Mouse (Mus musculus): ENCODE measurements around the gene March9. TPM values are rescaled to one million over a fixed set of nuclear protein-coding genes. Genes with fewer than 3 reads are reported as not detected.

The March9 gene
- total and polyA plus RNA-seq, 3 experiments = 2.1 to 5.2 TPM; not detected in 1

DNA sequence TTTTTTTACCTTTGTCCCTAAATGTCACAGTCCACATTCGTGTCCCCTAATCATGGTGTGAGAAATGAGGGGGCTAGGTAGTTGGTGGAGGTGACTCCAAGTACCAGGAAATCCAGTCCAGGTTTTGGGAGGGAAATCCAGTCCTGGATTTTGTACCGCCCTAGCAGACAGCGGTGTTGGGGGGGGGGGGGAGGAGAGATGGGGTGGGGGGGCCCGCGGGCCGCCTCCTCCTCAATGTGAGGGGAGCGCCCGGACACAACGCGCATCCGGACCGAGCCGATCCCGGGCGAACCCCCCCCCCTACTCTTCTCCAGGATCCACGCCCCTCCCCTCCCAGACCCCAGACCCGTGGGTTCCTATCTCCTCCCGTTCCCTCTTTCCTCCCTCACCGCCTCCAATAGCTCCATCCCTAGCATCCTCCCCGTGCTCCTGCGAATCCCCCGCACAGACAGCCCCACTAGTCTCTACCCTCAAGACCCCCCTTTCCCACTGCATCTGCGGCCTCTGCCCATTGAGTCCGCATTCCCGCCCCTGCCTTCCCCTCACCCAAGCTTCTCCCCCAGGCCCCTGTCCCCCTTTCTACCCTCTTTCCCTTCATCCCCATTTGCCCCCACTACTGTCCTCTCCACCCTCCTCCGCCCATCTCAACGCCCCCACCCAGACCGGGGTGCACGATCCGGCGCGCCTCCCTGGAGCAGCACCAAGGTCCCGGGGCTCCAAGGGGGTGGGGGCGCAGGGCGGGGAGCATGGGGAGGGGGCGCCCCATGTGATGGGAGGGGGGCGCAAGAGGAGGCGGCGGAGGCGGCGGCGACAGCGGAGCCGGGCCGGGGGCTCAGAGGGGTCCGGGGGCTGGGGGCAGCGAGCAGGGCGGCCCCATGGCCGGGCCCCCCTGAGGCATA lies 18.9 kb upstream of the March9 start:
- no peaks in the 10 kb centered on the region for H3K4me1 ChIP-seq (ENCODE audit: control insufficient read depth in 1 of 2, insufficient read depth in 2 of 2, low read length in 2 of 2)
- H3K9me3 ChIP-seq (replicated peaks; ENCODE audit: insufficient read depth, low read length) = no peaks in the 10 kb centered on the region
- no peak overlapping the region for H3K4me3 ChIP-seq (ENCODE audit: control insufficient read depth in 1 of 2, insufficient read depth in 1 of 2, low read depth in 2 of 2, low read length in 2 of 2)
- no peaks in the 10 kb centered on the region for H3K79me2 ChIP-seq (ENCODE audit: control insufficient read depth, insufficient read depth, low read length, poor library complexity)
- no peaks in the 10 kb centered on the region for H3K27me3 ChIP-seq (ENCODE audit: control insufficient read depth in 1 of 2, insufficient read depth in 2 of 2, low read length in 2 of 2)
- no peak overlapping the region for H3K9ac ChIP-seq (ENCODE audit: control insufficient read depth, low read depth, low read length, poor library complexity, severe bottlenecking)
- DNase-seq (ENCODE audit: low read depth, low spot score) = no peak
- no peaks in the 10 kb centered on the region for H3K36me3 ChIP-seq (ENCODE audit: control insufficient read depth in 1 of 2, insufficient read depth in 2 of 2, low read length in 2 of 2)
- no peak overlapping the region for H3K27ac ChIP-seq (ENCODE audit: control insufficient read depth, low read depth, low read length)
- no peak for TF ChIP-seq SIN3A (IDR thresholded peaks at IDR 0.05; ENCODE audit: low read length)
- no peak for TF ChIP-seq NELFE (IDR thresholded peaks at IDR 0.05; ENCODE audit: low read depth, low read length)
- TF ChIP-seq TAL1 (IDR thresholded peaks at IDR 0.05; ENCODE audit: low read length) = no peak

GRCm38 (mm10) chr10:127078001-127078676 lies 18.2 kb upstream of the March9 start:
- H3K4me3 ChIP-seq (ENCODE audit: control insufficient read depth in 1 of 2, insufficient read depth in 1 of 2, low read depth in 2 of 2, low read length in 2 of 2) = no peak overlapping the region
- no peaks in the 10 kb centered on the region for H3K4me1 ChIP-seq (ENCODE audit: control insufficient read depth in 1 of 2, insufficient read depth in 2 of 2, low read length in 2 of 2)
- H3K27me3 ChIP-seq (ENCODE audit: control insufficient read depth in 1 of 2, insufficient read depth in 2 of 2, low read length in 2 of 2) = no peaks in the 10 kb centered on the region
- H3K27ac ChIP-seq (ENCODE audit: control insufficient read depth, low read depth, low read length) = no peak overlapping the region
- H3K79me2 ChIP-seq (ENCODE audit: control insufficient read depth, insufficient read depth, low read length, poor library complexity) = no peaks in the 10 kb centered on the region
- no peak for DNase-seq (ENCODE audit: low read depth, low spot score)
- no peak overlapping the region for H3K9ac ChIP-seq (ENCODE audit: control insufficient read depth, low read depth, low read length, poor library complexity, severe bottlenecking)
- no peaks in the 10 kb centered on the region for H3K36me3 ChIP-seq (ENCODE audit: control insufficient read depth in 1 of 2, insufficient read depth in 2 of 2, low read length in 2 of 2)
- no peaks in the 10 kb centered on the region for H3K9me3 ChIP-seq (replicated peaks; ENCODE audit: insufficient read depth, low read length)
- TF ChIP-seq KAT2A (conservative IDR thresholded peaks at IDR 0.05; ENCODE audit: low read depth, low read length) (no peak), HCFC1 (IDR thresholded peaks at IDR 0.05; ENCODE audit: low read depth, low read length) (no peak), MEF2A (IDR thresholded peaks at IDR 0.05; ENCODE audit: extremely low read depth, insufficient replicate concordance, low read depth, low read length, poor library complexity, severe bottlenecking) (no peak), MAX (IDR thresholded peaks at IDR 0.05; ENCODE audit: low read length) (no peak), MYC (IDR thresholded peaks at IDR 0.05; ENCODE audit: low read depth, low read length) (no peak), TBP (IDR thresholded peaks at IDR 0.05; ENCODE audit: low read depth, low read length) (no peak)

GRCm38 (mm10) chr10:127077515-127077914 lies 17.5 kb upstream of the March9 start:
- H3K36me3 ChIP-seq (ENCODE audit: control insufficient read depth in 1 of 2, insufficient read depth in 2 of 2, low read length in 2 of 2) = no peaks in the 10 kb centered on the region
- no peaks in the 10 kb centered on the region for H3K4me1 ChIP-seq (ENCODE audit: control insufficient read depth in 1 of 2, insufficient read depth in 2 of 2, low read length in 2 of 2)
- H3K4me3 ChIP-seq (ENCODE audit: control insufficient read depth in 1 of 2, insufficient read depth in 1 of 2, low read depth in 2 of 2, low read length in 2 of 2) = no peak overlapping the region
- H3K27ac ChIP-seq (ENCODE audit: control insufficient read depth, low read depth, low read length) = no peak overlapping the region
- no peak overlapping the region for H3K9ac ChIP-seq (ENCODE audit: control insufficient read depth, low read depth, low read length, poor library complexity, severe bottlenecking)
- no peak for DNase-seq (ENCODE audit: low read depth, low spot score)
- H3K9me3 ChIP-seq (replicated peaks; ENCODE audit: insufficient read depth, low read length) = no peaks in the 10 kb centered on the region
- TF ChIP-seq RCOR1 (IDR thresholded peaks at IDR 0.05; ENCODE audit: low read depth, low read length) = no peak
- TF ChIP-seq CHD1 (IDR thresholded peaks at IDR 0.05; ENCODE audit: low read depth, low read length) = no peak
- no peak for TF ChIP-seq TCF12 (IDR thresholded peaks at IDR 0.05; ENCODE audit: low read depth, low read length)
- TF ChIP-seq MAFK (IDR thresholded peaks at IDR 0.05; ENCODE audit: borderline replicate concordance, low read depth, low read length) = no peak
- TF ChIP-seq CTCF (IDR thresholded peaks at IDR 0.05 in 2 of 3, conservative IDR thresholded peaks at IDR 0.05 in 1 of 3; ENCODE audit: control insufficient read depth in 1 of 3, insufficient read depth in 1 of 3, low read depth in 2 of 3, low read length in 3 of 3, poor library complexity in 1 of 3, severe bottlenecking in 1 of 3) = no peak
- TF ChIP-seq RAD21 (IDR thresholded peaks at IDR 0.05; ENCODE audit: low read depth, low read length) = no peak
- TF ChIP-seq TBP (IDR thresholded peaks at IDR 0.05; ENCODE audit: low read depth, low read length) = no peak
- no peak for TF ChIP-seq CHD2 (IDR thresholded peaks at IDR 0.05; ENCODE audit: low read length)
- TF ChIP-seq BHLHE40 (IDR thresholded peaks at IDR 0.05; ENCODE audit: borderline replicate concordance, low read depth, low read length) = no peak
- no peak for TF ChIP-seq EP300 (IDR thresholded peaks at IDR 0.05; ENCODE audit: low read depth in 1 of 2, low read length in 2 of 2)
- no peak for TF ChIP-seq MYC (IDR thresholded peaks at IDR 0.05; ENCODE audit: low read depth, low read length)
- TF ChIP-seq NRF1 (IDR thresholded peaks at IDR 0.05; ENCODE audit: insufficient read depth, low read depth, low read length, poor library complexity, severe bottlenecking) = no peak
- TF ChIP-seq ZC3H11A (IDR thresholded peaks at IDR 0.05; ENCODE audit: low read depth, low read length) = no peak
- TF ChIP-seq SIN3A (IDR thresholded peaks at IDR 0.05; ENCODE audit: low read length) = no peak
- no peaks in the 10 kb centered on the region for H3K27me3 ChIP-seq (ENCODE audit: control insufficient read depth in 1 of 2, insufficient read depth in 2 of 2, low read length in 2 of 2)
- H3K79me2 ChIP-seq (ENCODE audit: control insufficient read depth, insufficient read depth, low read length, poor library complexity) = no peaks in the 10 kb centered on the region
